Mouse (Mus musculus) liver, adult 2 months (tissue): ENCODE results near the gene Ankrd44. TPM values are rescaled to one million over a fixed set of nuclear protein-coding genes. Genes with fewer than 3 reads are reported as not detected.

Source experiments
- DNase-seq: peaks from one replicate; pipeline ENCODE4 v3.0.0-alpha.2; 2011; ENCODE audit warnings: low read depth, low spot score; ENCODE audit errors: extremely low read depth
- H3K27ac ChIP-seq: fragments of 200-500 bp; replicated peaks from 2 replicates; pipeline ENCODE4 v1.5.1; 2012; ENCODE audit warnings: low read depth, mild to moderate bottlenecking, control low read depth, inconsistent platforms, low read length; ENCODE audit not compliant: insufficient read depth
- H3K27me3 ChIP-seq: fragments of 200-500 bp; 2 replicates; pipeline ENCODE4 v1.6.1; 2012; ENCODE audit warnings: mild to moderate bottlenecking, moderate library complexity, low read length, inconsistent platforms; ENCODE audit not compliant: control insufficient read depth, insufficient read depth
- H3K36me3 ChIP-seq: fragments of 200-500 bp; 2 replicates; pipeline ENCODE4 v1.6.1; 2012; ENCODE audit warnings: low read length, inconsistent platforms; ENCODE audit not compliant: control insufficient read depth, insufficient read depth
- H3K4me1 ChIP-seq: fragments of 200-500 bp; 2 replicates; pipeline ENCODE4 v1.6.1; 2011; ENCODE audit warnings: low read length; ENCODE audit not compliant: control insufficient read depth, insufficient read depth
- H3K4me3 ChIP-seq: fragments of 200-500 bp; 2 replicates; pipeline ENCODE4 v1.5.1; 2011; ENCODE audit warnings: low read depth, mild to moderate bottlenecking, control low read depth, low read length, moderate library complexity; ENCODE audit not compliant: insufficient read depth
- H3K79me2 ChIP-seq: fragments of 200-500 bp; 2 replicates; pipeline ENCODE4 v1.6.1; 2012; ENCODE audit warnings: inconsistent platforms, mild to moderate bottlenecking, low read length, moderate library complexity; ENCODE audit not compliant: control insufficient read depth, insufficient read depth
- H3K9ac ChIP-seq: fragments of 200-500 bp; 2 replicates; pipeline ENCODE4 v1.6.1; 2012; ENCODE audit warnings: low read depth, mild to moderate bottlenecking, control low read depth, inconsistent platforms, low read length
- CTCF ChIP-seq: fragments of 200-500 bp; IDR thresholded peaks from 2 replicates; pipeline ENCODE4 v1.5.1; 2011; ENCODE audit warnings: low read depth, low read length, control low read depth
- POLR2A ChIP-seq: fragments of 200-500 bp; IDR thresholded peaks from 2 replicates; pipeline ENCODE4 v1.6.1; 2011; ENCODE audit warnings: low read length, control low read depth; ENCODE audit not compliant: insufficient read depth; ENCODE audit errors: extremely low read depth
- WGBS: fragments of 180-500 bp; shearing (Covaris S2); methylation state at CpG from one replicate; pipeline ENCODE4 v1.1.7; 2018; 5-methylcytosine and 5-hydroxymethylcytosine counted together
- polyA plus RNA-seq: library from polyadenylated mRNA; depleted of rRNA; stranded (reverse); fragments of >200 nt; gene quantifications from 2 replicates; pipeline ENCODE4 v1.2.3, GENCODE M21; 2012
- total RNA-seq: library from RNA; depleted of rRNA; stranded (reverse); fragments of >200 nt; gene quantifications from 2 replicates; pipeline ENCODE4 v1.2.3, GENCODE M21; 2014

Gene Ankrd44
- total and polyA plus RNA-seq, 2 experiments = 2.3 to 8.5 TPM

- 83% methylated on average over 14 of the region's 14 CpGs for WGBS
- DNase-seq = no peak
- no peaks in the 10 kb centered on the region for H3K79me2 ChIP-seq
- no peak for TF ChIP-seq POLR2A
- no peak for TF ChIP-seq CTCF
- no peak overlapping the region for H3K27ac ChIP-seq
- no peak overlapping the region for H3K9ac ChIP-seq
- no peak overlapping the region for H3K4me3 ChIP-seq
- peaks cover 8% of the 10 kb centered on the region for H3K4me1 ChIP-seq
- H3K27me3 ChIP-seq = no peaks in the 10 kb centered on the region
- no peaks in the 10 kb centered on the region for H3K36me3 ChIP-seq
These were observed 101.9 kb downstream of the Ankrd44 start for GRCm38 (mm10) chr1:54824106-54824808.

GRCm38 (mm10) chr1:54821797-54822196 lies 104.4 kb downstream of the Ankrd44 start:
- Histone ChIP-seq H3K4me1 (peaks cover 5% of the 10 kb centered on the region), H3K79me2 (no peaks in the 10 kb centered on the region), H3K4me3 (no peak overlapping the region), H3K27me3 (no peaks in the 10 kb centered on the region), H3K27ac (no peak overlapping the region), H3K9ac (no peak overlapping the region), H3K36me3 (no peaks in the 10 kb centered on the region)
- TF ChIP-seq CTCF (no peak), POLR2A (no peak)
- DNase-seq = no peak
- 97% methylated on average over 1 of the region's 1 CpGs for WGBS

GRCm38 (mm10) chr1:54815206-54815855 lies 110.9 kb downstream of the Ankrd44 start:
- peak; percentile 71 for DNase-seq
- 16% methylated on average over 9 of the region's 9 CpGs for WGBS
- 0 out of 2 replicates have a peak overlapping the region, but pooled peaks have one; percentile 14 for H3K9ac ChIP-seq
- peaks cover 7% of the 10 kb centered on the region for H3K4me1 ChIP-seq
- no peaks in the 10 kb centered on the region for H3K79me2 ChIP-seq
- H3K4me3 ChIP-seq = no peak overlapping the region
- H3K27me3 ChIP-seq = no peaks in the 10 kb centered on the region
- no peaks in the 10 kb centered on the region for H3K36me3 ChIP-seq
- H3K27ac ChIP-seq = no peak overlapping the region
- no peak for TF ChIP-seq CTCF

GRCm38 (mm10) chr1:54809811-54810549 lies 116.2 kb downstream of the Ankrd44 start:
- TF ChIP-seq CTCF (no peak), POLR2A (no peak)
- H3K9ac ChIP-seq = no peak overlapping the region
- no peak overlapping the region for H3K27ac ChIP-seq
- H3K36me3 ChIP-seq = no peaks in the 10 kb centered on the region
- WGBS = 59% methylated on average over 10 of the region's 10 CpGs
- DNase-seq = peak; percentile 27
- no peak overlapping the region for H3K4me3 ChIP-seq
- peaks cover 4% of the 10 kb centered on the region for H3K4me1 ChIP-seq
- no peaks in the 10 kb centered on the region for H3K27me3 ChIP-seq
- no peaks in the 10 kb centered on the region for H3K79me2 ChIP-seq

- Histone ChIP-seq H3K9ac (no peak overlapping the region), H3K79me2 (no peaks in the 10 kb centered on the region), H3K4me3 (no peak overlapping the region), H3K27me3 (no peaks in the 10 kb centered on the region), H3K27ac (no peak overlapping the region), H3K4me1 (peaks cover 4% of the 10 kb centered on the region), H3K36me3 (no peaks in the 10 kb centered on the region)
- no peak for DNase-seq
- no peak for TF ChIP-seq POLR2A
- TF ChIP-seq CTCF = no peak
- 98% methylated on average over 13 of the region's 13 CpGs for WGBS
These were observed 117.1 kb downstream of the Ankrd44 start for GRCm38 (mm10) chr1:54809098-54809490.
